Mouse (Mus musculus): ENCODE measurements around the gene Fmo2. TPM values are rescaled to one million over a fixed set of nuclear protein-coding genes. Genes with fewer than 3 reads are reported as not detected.

Gene Fmo2
- polyA plus RNA-seq, 1 experiment from 2014 or later = 31.8 TPM

GRCm38 (mm10) chr1:162937970-162938695 lies 39.6 kb upstream of the Fmo2 start:
- Histone ChIP-seq H3K4me3 (replicated peaks; ENCODE audit: low read depth, low read length) (no peak overlapping the region), H3K4me1 (replicated peaks; ENCODE audit: insufficient read depth, low read length) (no peaks in the 10 kb centered on the region), H3K36me3 (ENCODE audit: insufficient read depth, low read length) (no peaks in the 10 kb centered on the region), H3K9me3 (replicated peaks; ENCODE audit: low read length) (no peaks in the 10 kb centered on the region), H3K4me2 (ENCODE audit: low read length) (no peak overlapping the region), H3K27me3 (ENCODE audit: insufficient read depth, low read length) (no peaks in the 10 kb centered on the region), H3K9ac (ENCODE audit: low read depth, low read length) (no peak overlapping the region), H3K27ac (peak overlapping the region; percentile 66)
- ATAC-seq (replicated peaks; ENCODE audit: low FRiP score, low read depth) (peak; percentile 82), DNase-seq (ENCODE audit: low spot score) (peak; percentile 72)
- WGBS = 30% methylated on average over 5 of the region's 5 CpGs
- no peak for TF ChIP-seq CTCF (IDR thresholded peaks at IDR 0.05; ENCODE audit: low read depth)

GRCm38 (mm10) chr1:162937415-162937814 lies 38.9 kb upstream of the Fmo2 start, which contains the start of gene Fmo6:
Gene Fmo6, minus strand, starts transcription at chr1:162937515.
- no peaks in the 10 kb centered on the region for H3K36me3 ChIP-seq (ENCODE audit: insufficient read depth, low read length)
- no peaks in the 10 kb centered on the region for H3K27me3 ChIP-seq (ENCODE audit: insufficient read depth, low read length)
- no peak for TF ChIP-seq CTCF (IDR thresholded peaks at IDR 0.05; ENCODE audit: low read depth)
- no peaks in the 10 kb centered on the region for H3K9me3 ChIP-seq (replicated peaks; ENCODE audit: low read length)
- 77% methylated on average over 6 of the region's 6 CpGs for WGBS
- H3K4me1 ChIP-seq (replicated peaks; ENCODE audit: insufficient read depth, low read length) = no peaks in the 10 kb centered on the region
- no peak within 1 kb of the TSS for H3K4me3 ChIP-seq (replicated peaks; ENCODE audit: low read depth, low read length)
- ATAC-seq (replicated peaks; ENCODE audit: low FRiP score, low read depth) (no peak), DNase-seq (ENCODE audit: low spot score) (no peak)
- H3K27ac ChIP-seq = peak within 1 kb of the TSS; percentile 66
- no peak within 1 kb of the TSS for H3K9ac ChIP-seq (ENCODE audit: low read depth, low read length)
- H3K4me2 ChIP-seq (ENCODE audit: low read length) = no peak within 1 kb of the TSS

GRCm38 (mm10) chr1:162934374-162935012 lies 36.0 kb upstream of the Fmo2 start:
- 75% methylated on average over 4 of the region's 4 CpGs for WGBS
- no peak overlapping the region for H3K27ac ChIP-seq
- no peak overlapping the region for H3K4me2 ChIP-seq (ENCODE audit: low read length)
- DNase-seq (ENCODE audit: low spot score) = no peak
- no peak for TF ChIP-seq CTCF (IDR thresholded peaks at IDR 0.05; ENCODE audit: low read depth)
- no peak overlapping the region for H3K4me3 ChIP-seq (replicated peaks; ENCODE audit: low read depth, low read length)
- no peaks in the 10 kb centered on the region for H3K4me1 ChIP-seq (replicated peaks; ENCODE audit: insufficient read depth, low read length)
- H3K9me3 ChIP-seq (replicated peaks; ENCODE audit: low read length) = no peaks in the 10 kb centered on the region
- no peak overlapping the region for H3K9ac ChIP-seq (ENCODE audit: low read depth, low read length)
- no peaks in the 10 kb centered on the region for H3K36me3 ChIP-seq (ENCODE audit: insufficient read depth, low read length)
- ATAC-seq (replicated peaks; ENCODE audit: low FRiP score, low read depth) = no peak
- no peaks in the 10 kb centered on the region for H3K27me3 ChIP-seq (ENCODE audit: insufficient read depth, low read length)

GRCm38 (mm10) chr1:162932386-162932785 lies 33.9 kb upstream of the Fmo2 start:
- no peak for TF ChIP-seq CTCF (IDR thresholded peaks at IDR 0.05; ENCODE audit: low read depth)
- H3K36me3 ChIP-seq (ENCODE audit: insufficient read depth, low read length) = no peaks in the 10 kb centered on the region
- no peaks in the 10 kb centered on the region for H3K4me1 ChIP-seq (replicated peaks; ENCODE audit: insufficient read depth, low read length)
- no peak overlapping the region for H3K9ac ChIP-seq (ENCODE audit: low read depth, low read length)
- no peak overlapping the region for H3K4me2 ChIP-seq (ENCODE audit: low read length)
- ATAC-seq (replicated peaks; ENCODE audit: low FRiP score, low read depth) (no peak), DNase-seq (ENCODE audit: low spot score) (peak; percentile 73)
- WGBS = 68% methylated on average over 4 of the region's 4 CpGs
- H3K27ac ChIP-seq = no peak overlapping the region; the same call in 1 of the 2 replicates
- H3K4me3 ChIP-seq (replicated peaks; ENCODE audit: low read depth, low read length) = no peak overlapping the region
- H3K9me3 ChIP-seq (replicated peaks; ENCODE audit: low read length) = no peaks in the 10 kb centered on the region
- H3K27me3 ChIP-seq (ENCODE audit: insufficient read depth, low read length) = no peaks in the 10 kb centered on the region

GRCm38 (mm10) chr1:162931880-162932279 lies 33.4 kb upstream of the Fmo2 start:
- Histone ChIP-seq H3K4me2 (ENCODE audit: low read length) (no peak overlapping the region), H3K36me3 (ENCODE audit: insufficient read depth, low read length) (no peaks in the 10 kb centered on the region), H3K9ac (ENCODE audit: low read depth, low read length) (no peak overlapping the region), H3K9me3 (replicated peaks; ENCODE audit: low read length) (no peaks in the 10 kb centered on the region), H3K27me3 (ENCODE audit: insufficient read depth, low read length) (no peaks in the 10 kb centered on the region), H3K4me3 (replicated peaks; ENCODE audit: low read depth, low read length) (no peak overlapping the region), H3K27ac (no peak overlapping the region; the same call in 1 of the 2 replicates), H3K4me1 (replicated peaks; ENCODE audit: insufficient read depth, low read length) (no peaks in the 10 kb centered on the region)
- 79% methylated on average over 5 of the region's 5 CpGs for WGBS
- DNase-seq (ENCODE audit: low spot score) (no peak), ATAC-seq (replicated peaks; ENCODE audit: low FRiP score, low read depth) (no peak)
- TF ChIP-seq CTCF (IDR thresholded peaks at IDR 0.05; ENCODE audit: low read depth) = no peak

GRCm38 (mm10) chr1:162931310-162931875 lies 32.9 kb upstream of the Fmo2 start:
- H3K4me3 ChIP-seq (replicated peaks; ENCODE audit: low read depth, low read length) = no peak overlapping the region
- 60% methylated on average over 4 of the region's 4 CpGs for WGBS
- H3K36me3 ChIP-seq (ENCODE audit: insufficient read depth, low read length) = no peaks in the 10 kb centered on the region
- H3K27ac ChIP-seq = no peak overlapping the region; the same call in 1 of the 2 replicates
- no peak for TF ChIP-seq CTCF (IDR thresholded peaks at IDR 0.05; ENCODE audit: low read depth)
- ATAC-seq (replicated peaks; ENCODE audit: low FRiP score, low read depth) (no peak), DNase-seq (ENCODE audit: low spot score) (peak; percentile 41)
- H3K4me2 ChIP-seq (ENCODE audit: low read length) = no peak overlapping the region
- H3K9ac ChIP-seq (ENCODE audit: low read depth, low read length) = no peak overlapping the region
- no peaks in the 10 kb centered on the region for H3K27me3 ChIP-seq (ENCODE audit: insufficient read depth, low read length)
- no peaks in the 10 kb centered on the region for H3K9me3 ChIP-seq (replicated peaks; ENCODE audit: low read length)
- no peaks in the 10 kb centered on the region for H3K4me1 ChIP-seq (replicated peaks; ENCODE audit: insufficient read depth, low read length)
